Mouse (Mus musculus) limb, embryonic 15.5 days (tissue): ENCODE measurements around the gene Gm14632. TPM values are rescaled to one million over a fixed set of nuclear protein-coding genes. Genes with fewer than 3 reads are reported as not detected.
"Not testable (repeated sequence)": the region's sequence is repeated elsewhere in the genome, so short reads cannot be mapped to it uniquely, and the experiment has no call there.

ENCODE experiments used
- ATAC-seq: fragments of 200-750 bp; cut with Nextera tagmentation; 2 replicates; pipeline ENCODE4 v1.8.0; 2017; ENCODE audit warnings: low read depth, moderate TSS enrichment; ENCODE audit not compliant: insufficient number of reproducible peaks, low FRiP score, low TSS enrichment
- H3K27ac ChIP-seq: fragments of 300-500 bp; sonication (generic); 2 replicates; pipeline ENCODE4 v1.5.1; 2015; ENCODE audit warnings: moderate library complexity, mild to moderate bottlenecking, inconsistent platforms
- H3K27me3 ChIP-seq: fragments of 300-500 bp; sonication (generic); 2 replicates; pipeline ENCODE4 v1.6.1; 2015; ENCODE audit warnings: inconsistent platforms
- H3K36me3 ChIP-seq: fragments of 300-500 bp; sonication (generic); 2 replicates; pipeline ENCODE4 v1.6.1; 2015; ENCODE audit warnings: inconsistent platforms
- H3K4me1 ChIP-seq: fragments of 300-500 bp; sonication (generic); 2 replicates; pipeline ENCODE4 v1.6.1; 2015; ENCODE audit warnings: inconsistent platforms
- H3K4me2 ChIP-seq: fragments of 300-500 bp; sonication (generic); 2 replicates; pipeline ENCODE4 v1.6.1; 2015; ENCODE audit warnings: mild to moderate bottlenecking, inconsistent platforms
- H3K4me3 ChIP-seq: fragments of 300-500 bp; sonication (generic); 2 replicates; pipeline ENCODE4 v1.5.1; 2015; ENCODE audit warnings: mild to moderate bottlenecking, inconsistent platforms
- H3K9ac ChIP-seq: fragments of 300-500 bp; sonication (generic); 2 replicates; pipeline ENCODE4 v1.6.1; 2015; ENCODE audit warnings: inconsistent platforms
- H3K9me3 ChIP-seq: fragments of 300-500 bp; sonication (generic); 2 replicates; pipeline ENCODE4 v1.6.1; 2016; ENCODE audit warnings: inconsistent platforms
- WGBS: fragments of 180-500 bp; shearing (Covaris S2); methylation state at CpG from one replicate; pipeline ENCODE4 v1.1.7; 2015; 5-methylcytosine and 5-hydroxymethylcytosine counted together
- polyA plus RNA-seq: library from polyadenylated mRNA; unstranded; fragments of >200 nt; fragmentation: Nextera tagmentation; extraction: Ambion mirVana; gene quantifications from 2 replicates; pipeline ENCODE4 v1.2.1, GENCODE M21; 2015

Gene Gm14632
- not detected in 2 replicates for polyA plus RNA-seq

DNA sequence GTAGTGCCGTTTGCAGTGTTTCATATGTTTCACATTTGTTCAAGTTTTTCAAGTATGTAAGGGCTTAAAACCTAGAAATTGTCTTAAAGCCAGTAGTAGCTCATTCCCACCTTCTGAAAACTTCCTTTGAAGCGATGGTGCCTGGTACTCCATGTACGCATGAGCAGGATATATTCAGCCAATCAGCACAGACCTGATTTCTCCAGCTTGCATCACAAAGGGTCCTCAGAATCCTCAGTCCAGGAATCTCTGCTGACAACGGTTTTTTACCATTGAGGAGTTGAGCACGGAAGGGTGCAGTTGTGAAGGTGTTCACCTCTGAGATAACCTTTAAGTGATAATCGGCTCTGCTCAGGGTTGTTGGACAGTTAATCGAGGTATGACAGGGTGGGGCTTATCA lies at the start of gene Gm14632:
Gene Gm14632, plus strand, starts transcription at position 301 of the 400 bp plus-strand sequence.
- ATAC-seq, H3K27ac ChIP-seq, H3K27me3 ChIP-seq, H3K36me3 ChIP-seq, H3K9ac ChIP-seq, H3K4me1 ChIP-seq, H3K4me3 ChIP-seq, H3K4me2 ChIP-seq, H3K9me3 ChIP-seq: not testable (repeated sequence)
- WGBS, result 85% methylated on average over 5 of the region's 7 CpGs
